Mouse (Mus musculus) liver, adult 2 months (tissue): ENCODE data around the gene Nemp1.

Source experiments
- CTCF ChIP-seq: fragments of 200-500 bp; IDR thresholded peaks from 2 replicates; pipeline ENCODE4 v1.5.1; 2011; ENCODE audit warnings: low read depth, low read length, control low read depth
- POLR2A ChIP-seq: fragments of 200-500 bp; IDR thresholded peaks from 2 replicates; pipeline ENCODE4 v1.6.1; 2011; ENCODE audit warnings: low read length, control low read depth; ENCODE audit not compliant: insufficient read depth; ENCODE audit errors: extremely low read depth

DNA sequence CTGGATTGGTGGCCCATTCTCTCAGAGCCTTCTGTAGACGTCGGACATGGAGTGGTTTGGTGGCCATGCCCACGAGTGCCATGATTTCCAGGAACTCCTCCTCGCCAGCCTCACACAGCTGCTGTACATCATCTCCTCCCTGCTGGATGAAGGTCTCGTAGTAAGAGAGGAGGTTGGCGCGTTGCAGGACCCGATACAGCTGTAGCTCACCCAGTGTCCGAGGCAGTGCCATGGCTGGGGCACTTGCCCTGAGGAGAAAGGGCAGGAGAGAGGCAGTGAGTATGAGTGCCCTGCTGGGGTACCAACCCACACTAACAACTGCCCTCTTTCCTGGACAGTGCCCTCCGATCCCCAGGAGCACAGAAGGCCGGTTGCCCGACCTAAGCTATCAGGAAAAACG lies 1.8 kb upstream of the Nemp1 start:
- no peak for TF ChIP-seq CTCF
- no peak for TF ChIP-seq POLR2A
